Mouse (Mus musculus): Measurements from ENCODE around the gene Rnf4. TPM values are rescaled to one million over a fixed set of nuclear protein-coding genes. Genes with fewer than 3 reads are reported as not detected.

The Rnf4 gene
- total RNA-seq, 2 experiments from 2014 or later = 82.3 to 86.0 TPM

DNA sequence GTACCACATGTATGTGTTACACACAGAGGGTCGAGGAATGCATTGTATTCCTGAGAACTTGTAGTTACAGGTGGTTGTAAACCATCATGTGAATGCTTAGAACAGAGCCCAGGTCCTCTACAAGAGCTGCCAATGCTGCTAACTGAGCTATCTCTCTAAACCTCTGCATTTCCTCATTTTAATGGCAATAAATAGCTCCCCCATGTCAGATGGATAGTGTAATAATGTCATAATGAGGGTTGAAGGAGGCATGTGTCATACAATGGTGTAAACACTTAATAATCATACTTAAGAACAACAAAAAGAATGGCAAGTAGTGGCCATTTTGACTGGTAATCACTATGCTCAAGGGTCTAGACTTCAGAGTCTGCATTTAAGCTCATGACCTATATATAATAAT lies 59.3 kb downstream of the Rnf4 start:
- DNase-seq (ENCODE audit: low spot score in 2 of 2) = no peak
- intact Hi-C loops (cut with DNase I) = no loop called here

DNA sequence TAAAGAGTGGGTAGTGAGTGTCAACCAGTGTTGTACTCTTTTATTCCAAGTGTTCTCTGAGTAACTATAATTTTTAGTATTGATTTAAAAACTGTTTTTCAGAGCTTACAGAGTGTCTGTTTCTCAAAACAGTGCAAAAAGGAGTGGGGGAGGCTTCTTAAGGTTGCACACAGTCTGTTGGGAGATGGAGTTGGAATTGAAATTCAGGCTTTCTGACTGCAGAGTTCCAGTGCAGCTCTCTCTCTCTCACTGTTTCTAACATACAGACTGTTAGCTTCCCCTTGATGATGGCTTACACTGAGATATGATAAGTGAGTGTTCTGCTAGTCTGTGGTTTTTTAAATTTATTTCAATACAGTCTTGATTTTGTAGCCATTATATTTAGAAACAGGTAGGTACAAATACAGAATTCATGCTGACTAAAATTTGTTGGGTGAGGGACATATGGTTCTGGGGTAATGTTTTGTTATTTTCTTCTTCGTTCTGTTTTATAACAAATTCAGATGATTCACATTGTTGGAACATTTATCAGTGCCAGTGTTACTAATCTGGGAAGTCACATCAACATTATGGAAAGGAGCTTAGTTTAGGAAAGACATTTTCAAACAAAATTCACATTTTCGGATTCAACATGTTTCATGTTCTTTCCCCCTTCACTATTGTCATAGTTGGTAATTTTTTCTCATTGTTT lies 59.9 kb downstream of the Rnf4 start:
- intact Hi-C loops (cut with DNase I) = no loop called here
- DNase-seq (ENCODE audit: low spot score in 2 of 2) = peak in 1 of 2 experiments; percentile 28

DNA sequence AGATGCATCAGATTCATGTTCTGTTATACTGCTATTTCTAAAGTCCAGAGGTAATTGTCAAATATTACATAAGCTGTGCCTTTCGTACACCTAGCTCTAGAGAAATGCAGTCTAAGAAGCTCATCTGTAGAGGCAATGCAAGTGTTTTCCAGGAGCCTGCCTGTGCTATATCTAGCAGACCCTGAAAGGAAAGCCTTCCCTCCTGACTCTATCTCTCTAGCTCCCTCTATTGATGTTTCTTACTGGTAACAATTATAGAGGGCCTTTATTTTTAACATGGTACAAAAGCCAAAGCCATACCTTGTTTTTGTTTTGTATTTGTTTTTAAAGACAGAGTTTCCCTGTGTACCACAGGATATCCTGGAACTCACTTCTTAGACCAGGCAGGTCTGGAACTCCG lies 61.8 kb downstream of the Rnf4 start:
- intact Hi-C loops (cut with DNase I) = no loop called here
- DNase-seq (ENCODE audit: low spot score in 2 of 2) = peak in 1 of 2 experiments; percentile 12

DNA sequence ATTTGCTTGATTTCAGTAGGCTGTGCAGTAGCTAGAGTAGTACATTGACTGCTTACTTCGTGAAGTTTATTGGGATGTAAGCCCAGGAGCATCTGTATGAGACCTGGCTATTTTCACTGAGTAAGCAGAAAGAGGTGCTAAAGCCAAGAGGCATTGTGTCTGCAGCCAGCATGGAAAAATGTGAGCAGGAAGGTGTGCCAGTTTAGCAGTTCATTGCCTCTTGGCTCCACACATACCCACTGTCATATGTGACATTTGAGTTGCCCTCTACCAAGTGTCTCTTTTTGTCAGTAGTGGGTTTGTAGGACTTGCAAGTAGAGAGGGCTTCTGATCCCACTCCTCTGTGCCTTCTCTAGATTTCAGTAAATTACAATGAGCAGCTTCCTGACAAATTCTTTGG lies 62.2 kb downstream of the Rnf4 start:
- intact Hi-C loops (cut with DNase I) = no loop called here
- no peak for DNase-seq (ENCODE audit: low spot score in 2 of 2)

Other genes starting within 250 kb of the Rnf4 start
- gene Poln, start 166.8 kb upstream of the Rnf4 start, total RNA-seq (2021) = under 1 TPM; 0.79 to 0.91 TPM
- 1 to 10 TPM; 5.1 to 5.5 TPM for gene Haus3, start 166.8 kb upstream of the Rnf4 start, total RNA-seq (2021)
- 10 to 100 TPM; 75.4 to 87.4 TPM for gene Mxd4, start 148.6 kb upstream of the Rnf4 start, total RNA-seq (2021)
- 10 to 100 TPM; 38.2 to 40.0 TPM for gene Zfyve28, start 47.8 kb upstream of the Rnf4 start, total RNA-seq (2021)
- under 1 TPM; 0.51 to 0.59 TPM for gene Cfap99, start 47.7 kb upstream of the Rnf4 start, total RNA-seq (2021)
- gene Fam193a, start 33.6 kb downstream of the Rnf4 start, total RNA-seq (2021) = 10 to 100 TPM; 41.0 to 41.8 TPM
- gene Tnip2, start 177.7 kb downstream of the Rnf4 start, total RNA-seq (2021) = 10 to 100 TPM in 1 of 2 experiments, 1 to 10 TPM in 1; 9.2 to 11.7 TPM
- gene Sh3bp2, start 189.5 kb downstream of the Rnf4 start, total RNA-seq (2021) = 1 to 10 TPM; 2.8 to 4.6 TPM
- gene Add1, start 237.4 kb downstream of the Rnf4 start, total RNA-seq (2021) = 100 to 1,000 TPM; 361 to 367 TPM

All from left cerebral cortex, postnatal 14 days (tissue).